Mouse (Mus musculus) embryo, embryonic 11 days (tissue): ENCODE results near the gene Ttk.

Experiments used
- DNase-seq: peaks from one replicate; pipeline ENCODE4 v3.0.0-alpha.2; 2015

Gene Ttk

GRCm38 (mm10) chr9:83833811-83834747 lies at the start of gene Ttk:
TSS of gene Ttk (plus strand) at chr9:83834689.
- peak; percentile 97 for DNase-seq

- no peak for DNase-seq
These were observed 49.0 kb upstream of the Ttk start for GRCm38 (mm10) chr9:83785501-83785900.

GRCm38 (mm10) chr9:83789326-83789725 lies 45.2 kb upstream of the Ttk start:
- DNase-seq, result no peak

GRCm38 (mm10) chr9:83796875-83797274 lies 37.6 kb upstream of the Ttk start:
- DNase-seq, result no peak

GRCm38 (mm10) chr9:83797898-83798297 lies 36.6 kb upstream of the Ttk start:
- no peak for DNase-seq

GRCm38 (mm10) chr9:83804341-83804740 lies 30.1 kb upstream of the Ttk start:
- no peak for DNase-seq

GRCm38 (mm10) chr9:83805164-83805976 lies 29.1 kb upstream of the Ttk start:
- peak; percentile 82 for DNase-seq

GRCm38 (mm10) chr9:83805977-83806815 lies 28.3 kb upstream of the Ttk start, which contains the start of gene Elovl4:
TSS of gene Elovl4 (minus strand) at chr9:83806277.
- peak; percentile 92 for DNase-seq

- DNase-seq, result peak; percentile 83
These were observed 26.9 kb upstream of the Ttk start for GRCm38 (mm10) chr9:83807562-83807961.

GRCm38 (mm10) chr9:83819188-83819587 lies 15.3 kb upstream of the Ttk start:
- DNase-seq, result no peak

GRCm38 (mm10) chr9:83820976-83821375 lies 13.5 kb upstream of the Ttk start:
- DNase-seq, result no peak

- no peak for DNase-seq
These were observed 11.6 kb upstream of the Ttk start for GRCm38 (mm10) chr9:83822925-83823324.

GRCm38 (mm10) chr9:83829896-83830295 lies 4.6 kb upstream of the Ttk start:
- DNase-seq, result no peak

GRCm38 (mm10) chr9:83831152-83831551 lies 3.3 kb upstream of the Ttk start:
- no peak for DNase-seq

GRCm38 (mm10) chr9:83834748-83835313 lies 342 bp downstream of the Ttk start:
- DNase-seq, result no peak

- no peak for DNase-seq
These were observed 18.0 kb downstream of the Ttk start for GRCm38 (mm10) chr9:83852464-83852863.

- DNase-seq, result no peak
These were observed 30.7 kb downstream of the Ttk start for GRCm38 (mm10) chr9:83865165-83865564.

GRCm38 (mm10) chr9:83882191-83882590 lies 47.7 kb downstream of the Ttk start:
- no peak for DNase-seq

GRCm38 (mm10) chr9:83886149-83886548 lies 51.7 kb downstream of the Ttk start:
- DNase-seq, result no peak

GRCm38 (mm10) chr9:83888214-83888613 lies 53.7 kb downstream of the Ttk start:
- DNase-seq, result no peak

- DNase-seq, result no peak
These were observed 58.6 kb downstream of the Ttk start for GRCm38 (mm10) chr9:83893073-83893472.

GRCm38 (mm10) chr9:83893767-83894330 lies 59.4 kb downstream of the Ttk start:
- no peak for DNase-seq
